Mouse (Mus musculus) embryonic fibroblast, embryonic 13.5 days (primary cell): Measurements from ENCODE around the gene Rad17.

Experiments
- CTCF ChIP-seq: IDR thresholded peaks from 2 replicates; pipeline ENCODE4 v1.5.1; 2011; ENCODE audit warnings: mild to moderate bottlenecking, control low read depth, low read length, moderate library complexity, borderline replicate concordance; ENCODE audit not compliant: insufficient read depth
- POLR2A ChIP-seq: IDR thresholded peaks from 2 replicates; pipeline ENCODE4 v1.6.1; 2011; ENCODE audit warnings: low read depth, mild to moderate bottlenecking, control low read depth, low read length, moderate library complexity

DNA sequence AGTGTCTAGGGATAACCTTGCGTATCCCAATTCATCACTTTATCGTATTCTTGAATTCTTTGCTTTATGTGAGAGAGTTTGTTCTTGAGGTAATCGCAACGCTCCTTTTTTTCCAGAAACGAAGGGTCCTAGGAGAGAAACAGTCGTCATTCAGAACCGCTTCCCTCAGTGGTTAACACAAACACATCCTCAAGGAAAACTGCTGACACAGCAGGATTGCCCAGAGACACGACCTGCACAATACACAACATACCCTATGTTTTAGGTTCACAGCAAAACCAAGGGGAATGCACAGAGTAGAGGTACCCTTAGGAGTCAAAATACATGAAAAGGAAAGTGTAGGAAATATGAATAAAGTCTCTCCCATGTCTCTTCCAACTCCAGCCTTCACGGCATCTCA, 53.6 kb downstream of the Rad17 start:
- no peak for TF ChIP-seq POLR2A
- TF ChIP-seq CTCF, result no peak
